8 mouse cellular contexts compared by ENCODE assay signal in genomic region chr3:88620992-88621536, GRCm38 (mm10). TPM values are rescaled to one million over a fixed set of nuclear protein-coding genes. Genes with fewer than 3 reads are reported as not detected.
DNase-seq lines count a peak whose midpoint lies in the region; ATAC-seq and TF ChIP-seq lines count a peak whose summit lies in the region.

No protein-coding gene starts in this region.

- H3K27ac ChIP-seq in embryonic facial prominence, embryonic 11.5 days (replicated peaks; ENCODE audit: low read depth, low read length): peak overlapping the region; percentile 91
- H3K27ac ChIP-seq in heart, embryonic 10.5 days: peak overlapping the region; percentile 99

- H3K4me2 ChIP-seq in embryonic facial prominence, embryonic 11.5 days (ENCODE audit: low read depth, low read length): peak overlapping the region; percentile 92

- peaks cover 42% of the 10 kb centered on the region for H3K36me3 ChIP-seq in E14TG2a.4 (ENCODE audit: insufficient read depth, low read length)
- no peaks in the 10 kb centered on the region; the same call in 1 of the 2 replicates for H3K36me3 ChIP-seq in embryonic facial prominence, embryonic 11.5 days (replicated peaks; ENCODE audit: control insufficient read depth, insufficient read depth, low read depth, low read length)
- peaks cover 11% of the 10 kb centered on the region for H3K36me3 ChIP-seq in heart, embryonic 10.5 days

- under 1% methylated on average over 56 of the region's 64 CpGs for WGBS in embryonic facial prominence, embryonic 11.5 days
- under 1% methylated on average over 64 of the region's 64 CpGs for WGBS in heart, embryonic 10.5 days

- peak overlapping the region; percentile 89 for H3K4me3 ChIP-seq in E14TG2a.4 (replicated peaks; ENCODE audit: low read length)
- H3K4me3 ChIP-seq in embryonic facial prominence, embryonic 11.5 days (ENCODE audit: low read depth, low read length): peak overlapping the region; percentile 96
- peak overlapping the region; percentile 90 for H3K4me3 ChIP-seq in heart, embryonic 10.5 days

- H3K9me3 ChIP-seq in E14TG2a.4 (ENCODE audit: low read length): no peaks in the 10 kb centered on the region
- H3K9me3 ChIP-seq in embryonic facial prominence, embryonic 11.5 days (replicated peaks; ENCODE audit: control insufficient read depth, low read length): no peaks in the 10 kb centered on the region
- no peaks in the 10 kb centered on the region for H3K9me3 ChIP-seq in heart, embryonic 10.5 days

- H3K27me3 ChIP-seq in E14TG2a.4 (ENCODE audit: insufficient read depth, low read length): peaks cover 5% of the 10 kb centered on the region; the same call in 1 of the 2 replicates
- no peaks in the 10 kb centered on the region for H3K27me3 ChIP-seq in embryonic facial prominence, embryonic 11.5 days (ENCODE audit: control insufficient read depth, insufficient read depth, low read length)
- no peaks in the 10 kb centered on the region for H3K27me3 ChIP-seq in heart, embryonic 10.5 days (ENCODE audit: insufficient read depth, poor library complexity, severe bottlenecking)

- no peak for TF ChIP-seq CTCF in E14TG2a.4 (conservative IDR thresholded peaks at IDR 0.05; ENCODE audit: low read length)

- ATAC-seq in embryonic facial prominence, embryonic 11.5 days (replicated peaks; ENCODE audit: insufficient number of reproducible peaks, low FRiP score, low TSS enrichment, low read depth): peak; percentile 81

- peak; percentile 83 for DNase-seq in adrenal gland, adult 2 months
- peak; percentile 85 for DNase-seq in embryonic facial prominence, embryonic 11.5 days (ENCODE audit: low spot score)
- DNase-seq in heart, embryonic 10.5 days (ENCODE audit: low spot score): peak; percentile 90
- DNase-seq in kidney, adult 9 months: peak; percentile 81
- peak; percentile 93 for DNase-seq in lung, postnatal 10 days
- DNase-seq in retina, postnatal 1 day: peak; percentile 84
- DNase-seq in yolk sac, embryonic 10.5 days (ENCODE audit: low spot score): peak; percentile 89

- H3K9ac ChIP-seq in embryonic facial prominence, embryonic 11.5 days (replicated peaks; ENCODE audit: low read length): peak overlapping the region; percentile 99

- peaks cover 89% of the 10 kb centered on the region for H3K4me1 ChIP-seq in E14TG2a.4 (replicated peaks; ENCODE audit: low read depth, low read length)
- peaks cover 5% of the 10 kb centered on the region; the same call in 1 of the 2 replicates for H3K4me1 ChIP-seq in embryonic facial prominence, embryonic 11.5 days (ENCODE audit: control insufficient read depth, insufficient read depth, low read length)
- H3K4me1 ChIP-seq in heart, embryonic 10.5 days: peaks cover 86% of the 10 kb centered on the region

RNA-seq across cellular contexts. Expression of gene Arhgef2, which starts 15.3 kb away (rescaled TPM):
- 10 to 100 TPM; 26.3 to 33.3 TPM for total RNA-seq in adrenal gland, adult 2 months (2021)
- polyA plus RNA-seq in adrenal gland, adult 2 months (2012; rRNA removed): 35.9 and 37.5 TPM in 2 replicates
- 82.2 and 89.3 TPM in 2 replicates for polyA plus RNA-seq in embryonic facial prominence, embryonic 11.5 days (2014; fragmentation: Nextera tagmentation; extraction: Ambion mirVana)
- 82.5 and 108 TPM in 2 replicates for polyA plus RNA-seq in heart, embryonic 10.5 days (2016; fragmentation: Nextera tagmentation; extraction: Ambion mirVana)

RNA-seq across cellular contexts. Expression of gene Rxfp4, which starts 31.9 kb away (rescaled TPM):
- not detected for total RNA-seq in adrenal gland, adult 2 months (2021)
- not detected in 2 replicates for polyA plus RNA-seq in adrenal gland, adult 2 months (2012; rRNA removed)
- not detected in 2 replicates for polyA plus RNA-seq in embryonic facial prominence, embryonic 11.5 days (2014; fragmentation: Nextera tagmentation; extraction: Ambion mirVana)
- polyA plus RNA-seq in heart, embryonic 10.5 days (2016; fragmentation: Nextera tagmentation; extraction: Ambion mirVana): not detected in 2 replicates

RNA-seq across cellular contexts. Expression of gene Ssr2, which starts 45.4 kb away (rescaled TPM):
- 100 to 1,000 TPM; 178 to 218 TPM for total RNA-seq in adrenal gland, adult 2 months (2021)
- polyA plus RNA-seq in adrenal gland, adult 2 months (2012; rRNA removed): 110 and 151 TPM in 2 replicates
- polyA plus RNA-seq in embryonic facial prominence, embryonic 11.5 days (2014; fragmentation: Nextera tagmentation; extraction: Ambion mirVana): 184 and 201 TPM in 2 replicates
- polyA plus RNA-seq in heart, embryonic 10.5 days (2016; fragmentation: Nextera tagmentation; extraction: Ambion mirVana): 184 and 207 TPM in 2 replicates

Comparison
In these comparisons a context has a peak if more than half of its experiments do, and no peak if none do; other contexts are left out.
1. Peak in every context shown above with its lines: DNase-seq, ATAC-seq, H3K4me3 ChIP-seq and H3K27ac ChIP-seq.